Mouse (Mus musculus): ENCODE data around the gene Olfr457. TPM values are rescaled to one million over a fixed set of nuclear protein-coding genes. Genes with fewer than 3 reads are reported as not detected.
"Not testable (repeated sequence)": the region's sequence is repeated elsewhere in the genome, so short reads cannot be mapped to it uniquely, and the experiment has no call there.

Gene Olfr457
- polyA plus RNA-seq (2016; fragmentation: Nextera tagmentation; extraction: Ambion mirVana): not detected in 2 replicates

DNA sequence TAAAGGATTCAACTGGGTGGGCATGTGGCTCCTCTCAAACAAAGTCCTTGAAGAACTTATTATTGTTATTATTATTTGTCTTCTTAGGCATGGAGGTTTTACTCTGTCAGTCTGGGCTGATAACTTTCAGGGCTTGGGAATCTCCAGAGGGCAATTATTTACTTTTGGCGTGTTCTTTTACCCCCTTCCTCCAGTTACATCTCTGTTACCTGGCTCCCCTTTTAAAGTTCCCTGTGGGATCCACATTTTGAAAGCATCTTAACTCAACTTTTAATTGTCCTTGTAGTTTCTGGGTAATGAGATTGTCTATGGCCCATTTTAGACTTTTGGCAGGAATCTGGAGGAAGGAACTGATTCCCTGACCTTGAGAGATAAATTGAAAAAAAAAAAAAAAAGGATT is at the start of gene Olfr457:
Gene Olfr457 (minus strand): TSS at position 101 of the 400 bp plus-strand sequence.
- 81% methylated on average over 1 of the region's 1 CpGs for WGBS
- no peak within 1 kb of the TSS for H3K27ac ChIP-seq
- no peak within 1 kb of the TSS for H3K9ac ChIP-seq (replicated peaks)
- H3K9me3 ChIP-seq: no peaks in the 10 kb centered on the region
- H3K4me1 ChIP-seq (replicated peaks): no peaks in the 10 kb centered on the region
- H3K36me3 ChIP-seq: no peaks in the 10 kb centered on the region
- no peak within 1 kb of the TSS for H3K4me2 ChIP-seq
- no peaks in the 10 kb centered on the region for H3K27me3 ChIP-seq
- H3K4me3 ChIP-seq (replicated peaks): no peak within 1 kb of the TSS
- ATAC-seq (ENCODE audit: insufficient number of reproducible peaks, insufficient read depth, low FRiP score, low TSS enrichment, low read depth): no peak

DNA sequence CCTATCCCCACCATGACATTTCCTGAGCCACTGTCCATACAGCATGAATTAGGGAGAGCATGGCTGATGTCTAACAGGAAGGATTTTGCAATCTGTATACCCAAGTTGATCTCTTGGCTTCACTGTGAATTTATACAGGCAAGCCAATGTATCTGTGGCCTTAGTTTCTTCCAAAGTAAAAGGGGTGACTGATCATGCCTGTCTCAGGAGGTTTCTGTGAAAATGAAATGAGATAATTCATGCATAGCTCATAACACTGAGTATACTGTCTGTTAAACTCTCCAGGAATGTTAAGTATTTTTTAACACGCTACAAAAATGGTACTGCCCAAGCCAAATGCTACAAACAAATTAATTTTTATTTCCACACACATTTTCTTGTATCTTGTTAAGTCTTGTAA is 37.3 kb upstream of the Olfr457 start:
- no peak overlapping the region for H3K4me2 ChIP-seq
- WGBS: 62% methylated on average over 1 of the region's 1 CpGs
- H3K9ac ChIP-seq (replicated peaks): no peak overlapping the region
- H3K4me1 ChIP-seq (replicated peaks): no peaks in the 10 kb centered on the region
- H3K9me3 ChIP-seq: no peaks in the 10 kb centered on the region
- H3K4me3 ChIP-seq (replicated peaks): no peak overlapping the region
- no peak for ATAC-seq (ENCODE audit: insufficient number of reproducible peaks, insufficient read depth, low FRiP score, low TSS enrichment, low read depth)
- no peaks in the 10 kb centered on the region for H3K27me3 ChIP-seq
- H3K36me3 ChIP-seq: no peaks in the 10 kb centered on the region
- H3K27ac ChIP-seq: no peak overlapping the region

DNA sequence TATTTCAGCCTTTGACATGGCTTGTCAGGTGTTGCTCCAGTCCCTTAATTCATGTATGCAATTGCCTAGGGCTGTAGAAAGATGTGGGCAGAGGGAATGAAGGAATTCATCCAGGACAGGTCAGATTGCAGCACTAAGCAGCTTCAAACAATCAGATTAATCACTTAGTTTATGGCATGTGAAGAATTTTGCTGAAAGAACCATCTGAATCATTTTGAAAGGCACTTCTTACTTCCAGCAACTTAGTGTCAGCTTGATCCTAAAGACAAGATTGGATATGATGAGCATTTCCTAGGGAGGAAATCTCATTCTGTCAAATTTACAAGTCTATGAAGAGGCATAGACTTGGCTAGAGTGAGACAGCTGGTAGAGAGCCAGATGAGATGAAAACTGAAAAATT is 33.2 kb upstream of the Olfr457 start:
- no peak for ATAC-seq (ENCODE audit: insufficient number of reproducible peaks, insufficient read depth, low FRiP score, low TSS enrichment, low read depth)
- Histone ChIP-seq H3K4me1 (replicated peaks) (no peaks in the 10 kb centered on the region), H3K9me3 (no peaks in the 10 kb centered on the region)

GRCm38 (mm10) chr6:42503478-42503877 is 27.3 kb upstream of the Olfr457 start:
- Histone ChIP-seq H3K36me3 (no peaks in the 10 kb centered on the region), H3K4me1 (replicated peaks) (no peaks in the 10 kb centered on the region), H3K9ac (replicated peaks) (no peak overlapping the region), H3K27me3 (no peaks in the 10 kb centered on the region), H3K27ac (no peak overlapping the region), H3K9me3 (no peaks in the 10 kb centered on the region), H3K4me3 (replicated peaks) (no peak overlapping the region), H3K4me2 (no peak overlapping the region)
- no peak for ATAC-seq (ENCODE audit: insufficient number of reproducible peaks, insufficient read depth, low FRiP score, low TSS enrichment, low read depth)
- WGBS: 93% methylated on average over 2 of the region's 2 CpGs

More for the DNA sequence above, 33.2 kb upstream of the Olfr457 start:
- Histone ChIP-seq H3K36me3 (no peaks in the 10 kb centered on the region), H3K4me2 (no peak overlapping the region), H3K27ac (no peak overlapping the region), H3K4me3 (replicated peaks) (no peak overlapping the region), H3K27me3 (no peaks in the 10 kb centered on the region), H3K9ac (replicated peaks) (no peak overlapping the region)

GRCm38 (mm10) chr6:42489731-42490130 is 13.6 kb upstream of the Olfr457 start:
- no peak for ATAC-seq (ENCODE audit: insufficient number of reproducible peaks, insufficient read depth, low FRiP score, low TSS enrichment, low read depth)
- H3K27me3 ChIP-seq: no peaks in the 10 kb centered on the region
- no peak overlapping the region for H3K4me2 ChIP-seq
- H3K4me3 ChIP-seq (replicated peaks): no peak overlapping the region
- no peak overlapping the region for H3K27ac ChIP-seq
- no peaks in the 10 kb centered on the region for H3K4me1 ChIP-seq (replicated peaks)
- no peaks in the 10 kb centered on the region for H3K36me3 ChIP-seq
- 63% methylated on average over 1 of the region's 1 CpGs for WGBS
- no peaks in the 10 kb centered on the region for H3K9me3 ChIP-seq
- H3K9ac ChIP-seq (replicated peaks): no peak overlapping the region

GRCm38 (mm10) chr6:42487114-42487513 is 11.0 kb upstream of the Olfr457 start, which contains the start of gene Olfr456:
Olfr456 (minus strand) TSS chr6:42487214.
- no peaks in the 10 kb centered on the region for H3K9me3 ChIP-seq
- no peaks in the 10 kb centered on the region for H3K36me3 ChIP-seq
- no peaks in the 10 kb centered on the region for H3K27me3 ChIP-seq
- no peak within 1 kb of the TSS for H3K4me3 ChIP-seq (replicated peaks)
- ATAC-seq (ENCODE audit: insufficient number of reproducible peaks, insufficient read depth, low FRiP score, low TSS enrichment, low read depth): no peak
- H3K4me1 ChIP-seq (replicated peaks): no peaks in the 10 kb centered on the region
- 84% methylated on average over 1 of the region's 1 CpGs for WGBS
- no peak within 1 kb of the TSS for H3K4me2 ChIP-seq
- H3K27ac ChIP-seq: no peak within 1 kb of the TSS
- no peak within 1 kb of the TSS for H3K9ac ChIP-seq (replicated peaks)

- H3K27me3 ChIP-seq: no peaks in the 10 kb centered on the region
- H3K9ac ChIP-seq (replicated peaks): no peak overlapping the region
- H3K4me1 ChIP-seq (replicated peaks): no peaks in the 10 kb centered on the region
- H3K27ac ChIP-seq: no peak overlapping the region
- H3K36me3 ChIP-seq: no peaks in the 10 kb centered on the region
- no peak overlapping the region for H3K4me2 ChIP-seq
- no peak overlapping the region for H3K4me3 ChIP-seq (replicated peaks)
- no peak for ATAC-seq (ENCODE audit: insufficient number of reproducible peaks, insufficient read depth, low FRiP score, low TSS enrichment, low read depth)
- H3K9me3 ChIP-seq: no peaks in the 10 kb centered on the region
Observed at GRCm38 (mm10) chr6:42484633-42485032, 8.5 kb upstream of the Olfr457 start.

- H3K27ac ChIP-seq; H3K4me1 ChIP-seq (replicated peaks); H3K4me2 ChIP-seq; ATAC-seq (ENCODE audit: insufficient number of reproducible peaks, insufficient read depth, low FRiP score, low TSS enrichment, low read depth); H3K9me3 ChIP-seq; H3K9ac ChIP-seq (replicated peaks); H3K4me3 ChIP-seq (replicated peaks); H3K36me3 ChIP-seq; H3K27me3 ChIP-seq: not testable (repeated sequence)
- WGBS: 90% methylated on average over 4 of the region's 4 CpGs
Observed at GRCm38 (mm10) chr6:42471298-42471697, 4.8 kb downstream of the Olfr457 start.

DNA sequence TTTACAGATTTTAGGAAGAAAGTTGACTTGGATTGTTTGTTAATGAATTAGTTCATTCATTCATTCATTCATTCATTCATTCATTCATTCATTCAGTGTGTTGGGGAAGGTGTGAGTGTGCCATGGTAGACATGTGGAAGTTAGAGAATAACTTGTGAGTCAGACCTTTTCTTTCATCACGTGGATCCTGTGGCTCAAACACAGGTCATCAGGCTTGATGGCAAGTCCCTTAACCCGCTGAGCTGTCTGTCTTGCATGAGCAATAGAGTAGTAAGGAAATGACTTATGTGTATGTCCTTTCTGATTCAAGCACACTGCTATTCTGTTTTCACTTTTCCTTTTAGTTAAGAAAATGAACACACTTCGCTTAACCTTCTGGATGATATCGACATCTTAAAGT is 5.6 kb downstream of the Olfr457 start:
- Histone ChIP-seq H3K4me2 (no peak overlapping the region), H3K4me3 (replicated peaks) (no peak overlapping the region), H3K9me3 (no peaks in the 10 kb centered on the region), H3K27me3 (no peaks in the 10 kb centered on the region), H3K4me1 (replicated peaks) (no peaks in the 10 kb centered on the region), H3K36me3 (no peaks in the 10 kb centered on the region), H3K27ac (no peak overlapping the region), H3K9ac (replicated peaks) (no peak overlapping the region)
- 94% methylated on average over 4 of the region's 4 CpGs for WGBS
- ATAC-seq (ENCODE audit: insufficient number of reproducible peaks, insufficient read depth, low FRiP score, low TSS enrichment, low read depth): no peak

DNA sequence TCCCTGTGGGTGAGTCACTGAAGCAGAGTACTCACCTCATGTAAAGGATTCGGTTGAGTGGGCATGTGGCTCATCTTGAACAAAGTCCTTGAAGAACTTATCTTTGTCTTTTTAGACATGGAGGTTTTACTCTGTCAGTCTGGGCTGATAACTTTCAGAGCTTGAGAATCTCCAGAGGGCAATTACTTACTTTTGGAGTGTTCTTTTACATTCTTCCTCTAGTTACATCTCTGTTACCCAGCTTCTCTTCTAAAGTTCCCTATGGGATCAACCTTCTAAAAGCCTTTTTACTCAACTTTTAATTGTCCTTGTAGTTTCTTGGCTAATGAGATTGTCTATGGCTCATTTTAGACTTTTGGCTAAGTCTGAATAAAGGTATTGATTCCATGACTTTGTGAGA is 11.0 kb downstream of the Olfr457 start, which contains the start of gene Olfr458:
Gene Olfr458 (minus strand): TSS at position 101 of the 400 bp plus-strand sequence.
- no peak for ATAC-seq (ENCODE audit: insufficient number of reproducible peaks, insufficient read depth, low FRiP score, low TSS enrichment, low read depth)
- Histone ChIP-seq H3K9me3 (no peaks in the 10 kb centered on the region), H3K4me3 (replicated peaks) (no peak within 1 kb of the TSS), H3K36me3 (no peaks in the 10 kb centered on the region), H3K27ac (no peak within 1 kb of the TSS), H3K4me2 (no peak within 1 kb of the TSS), H3K27me3 (no peaks in the 10 kb centered on the region), H3K9ac (replicated peaks) (no peak within 1 kb of the TSS), H3K4me1 (replicated peaks) (no peaks in the 10 kb centered on the region)
- 87% methylated on average over 1 of the region's 1 CpGs for WGBS

- Histone ChIP-seq H3K4me1 (replicated peaks) (no peaks in the 10 kb centered on the region), H3K9me3 (no peaks in the 10 kb centered on the region), H3K36me3 (no peaks in the 10 kb centered on the region), H3K27me3 (no peaks in the 10 kb centered on the region), H3K4me3 (replicated peaks) (no peak overlapping the region), H3K9ac (replicated peaks) (no peak overlapping the region), H3K27ac (no peak overlapping the region), H3K4me2 (no peak overlapping the region)
- 74% methylated on average over 2 of the region's 2 CpGs for WGBS
- ATAC-seq (ENCODE audit: insufficient number of reproducible peaks, insufficient read depth, low FRiP score, low TSS enrichment, low read depth): no peak
Observed at GRCm38 (mm10) chr6:42447381-42447780, 28.8 kb downstream of the Olfr457 start.

DNA sequence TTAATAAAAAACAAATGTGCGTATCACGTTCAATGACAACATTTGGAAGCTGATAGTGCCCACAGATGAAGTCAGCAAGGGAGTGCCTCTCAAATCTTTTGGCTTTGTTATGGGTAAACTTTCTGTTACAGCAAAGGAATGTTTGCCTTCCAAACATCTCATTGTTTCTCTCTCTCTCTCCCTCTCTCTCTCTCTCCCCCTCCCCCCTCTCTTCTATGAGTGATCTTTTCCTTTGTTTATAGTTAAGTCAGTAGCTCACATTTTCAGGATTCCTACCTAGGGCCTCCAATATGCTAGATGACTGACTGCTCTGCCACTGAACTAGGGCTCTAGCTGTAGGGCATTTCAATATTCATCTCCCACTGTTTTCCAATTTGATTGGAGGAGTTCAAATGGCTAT is 31.6 kb downstream of the Olfr457 start:
- 84% methylated on average over 2 of the region's 2 CpGs for WGBS
- no peak for ATAC-seq (ENCODE audit: insufficient number of reproducible peaks, insufficient read depth, low FRiP score, low TSS enrichment, low read depth)
- H3K4me3 ChIP-seq (replicated peaks): no peak overlapping the region

More for the DNA sequence above, 31.6 kb downstream of the Olfr457 start:
- no peak overlapping the region for H3K27ac ChIP-seq
- no peaks in the 10 kb centered on the region for H3K4me1 ChIP-seq (replicated peaks)
- H3K9me3 ChIP-seq: no peaks in the 10 kb centered on the region
- H3K27me3 ChIP-seq: no peaks in the 10 kb centered on the region
- no peak overlapping the region for H3K4me2 ChIP-seq
- no peak overlapping the region for H3K9ac ChIP-seq (replicated peaks)
- no peaks in the 10 kb centered on the region for H3K36me3 ChIP-seq

Data from limb, embryonic 12.5 days (tissue).